Mouse (Mus musculus): Measurements from ENCODE around the gene Khdc3.

GRCm38 (mm10) chr9:73091747-73092146, 9.9 kb upstream of the Khdc3 start:
- TF ChIP-seq CTCF (IDR thresholded peaks at IDR 0.05; ENCODE audit: low read depth) (peak; percentile 77), EP300 (IDR thresholded peaks at IDR 0.05; ENCODE audit: low read depth) (no peak)
